Mouse (Mus musculus): ENCODE measurements at regions not wholly inside any gene's neighbourhood (a gene's known extent, or its start where the extent isn't known, plus 50 kb on each side); places are given as distances from the start of the nearest gene placed in this dataset.

GRCm38 (mm10) chr15:36928678-36929077 lies 78.9 kb downstream of the Zfp706 start:
- WGBS: 87% methylated on average over 4 of the region's 4 CpGs
- TF ChIP-seq POLR2A (IDR thresholded peaks at IDR 0.05; ENCODE audit: borderline replicate concordance, control insufficient read depth, low read depth, low read length): no peak
- TF ChIP-seq CTCF (IDR thresholded peaks at IDR 0.05; ENCODE audit: control insufficient read depth, insufficient read depth, low read length): no peak
- Histone ChIP-seq H3K4me3 (replicated peaks; ENCODE audit: control insufficient read depth, low read depth, low read length) (no peak overlapping the region), H3K4me1 (ENCODE audit: control insufficient read depth, insufficient read depth, low read length) (peaks cover 4% of the 10 kb centered on the region), H3K27ac (ENCODE audit: control insufficient read depth, insufficient read depth, low read depth, low read length, poor library complexity) (no peak overlapping the region)

- Histone ChIP-seq H3K4me1 (ENCODE audit: control insufficient read depth, insufficient read depth, low read length) (peaks cover 2% of the 10 kb centered on the region), H3K4me3 (replicated peaks; ENCODE audit: control insufficient read depth, low read depth, low read length) (no peak overlapping the region), H3K27ac (ENCODE audit: control insufficient read depth, insufficient read depth, low read depth, low read length, poor library complexity) (no peak overlapping the region)
- TF ChIP-seq POLR2A (IDR thresholded peaks at IDR 0.05; ENCODE audit: borderline replicate concordance, control insufficient read depth, low read depth, low read length) (no peak), CTCF (IDR thresholded peaks at IDR 0.05; ENCODE audit: control insufficient read depth, insufficient read depth, low read length) (no peak)
- 70% methylated on average over 5 of the region's 5 CpGs for WGBS
Observed at GRCm38 (mm10) chr15:36927436-36927835, 80.1 kb downstream of the Zfp706 start.

GRCm38 (mm10) chr15:36924171-36924570 lies 83.4 kb downstream of the Zfp706 start:
- Histone ChIP-seq H3K4me3 (replicated peaks; ENCODE audit: control insufficient read depth, low read depth, low read length) (no peak overlapping the region), H3K27ac (ENCODE audit: control insufficient read depth, insufficient read depth, low read depth, low read length, poor library complexity) (no peak overlapping the region), H3K4me1 (ENCODE audit: control insufficient read depth, insufficient read depth, low read length) (no peaks in the 10 kb centered on the region)
- WGBS: 79% methylated on average over 6 of the region's 6 CpGs
- TF ChIP-seq CTCF (IDR thresholded peaks at IDR 0.05; ENCODE audit: control insufficient read depth, insufficient read depth, low read length): no peak
- TF ChIP-seq POLR2A (IDR thresholded peaks at IDR 0.05; ENCODE audit: borderline replicate concordance, control insufficient read depth, low read depth, low read length): no peak

GRCm38 (mm10) chr15:36921384-36921783 lies 86.2 kb downstream of the Zfp706 start:
- TF ChIP-seq CTCF (IDR thresholded peaks at IDR 0.05; ENCODE audit: control insufficient read depth, insufficient read depth, low read length) (no peak), POLR2A (IDR thresholded peaks at IDR 0.05; ENCODE audit: borderline replicate concordance, control insufficient read depth, low read depth, low read length) (no peak)
- 29% methylated on average over 3 of the region's 3 CpGs for WGBS

GRCm38 (mm10) chr15:36920886-36921285 lies 86.7 kb downstream of the Zfp706 start:
- TF ChIP-seq CTCF (IDR thresholded peaks at IDR 0.05; ENCODE audit: control insufficient read depth, insufficient read depth, low read length): no peak
- TF ChIP-seq POLR2A (IDR thresholded peaks at IDR 0.05; ENCODE audit: borderline replicate concordance, control insufficient read depth, low read depth, low read length): no peak
- no peaks in the 10 kb centered on the region for H3K4me1 ChIP-seq (ENCODE audit: control insufficient read depth, insufficient read depth, low read length)
- H3K4me3 ChIP-seq (replicated peaks; ENCODE audit: control insufficient read depth, low read depth, low read length): no peak overlapping the region
- H3K27ac ChIP-seq (ENCODE audit: control insufficient read depth, insufficient read depth, low read depth, low read length, poor library complexity): no peak overlapping the region

More at GRCm38 (mm10) chr15:36921384-36921783, 86.2 kb downstream of the Zfp706 start:
- no peaks in the 10 kb centered on the region for H3K4me1 ChIP-seq (ENCODE audit: control insufficient read depth, insufficient read depth, low read length)
- H3K4me3 ChIP-seq (replicated peaks; ENCODE audit: control insufficient read depth, low read depth, low read length): no peak overlapping the region
- H3K27ac ChIP-seq (ENCODE audit: control insufficient read depth, insufficient read depth, low read depth, low read length, poor library complexity): no peak overlapping the region

- H3K4me1 ChIP-seq (ENCODE audit: control insufficient read depth, insufficient read depth, low read length): no peaks in the 10 kb centered on the region
- WGBS: 84% methylated on average over 5 of the region's 5 CpGs
- H3K4me3 ChIP-seq (replicated peaks; ENCODE audit: control insufficient read depth, low read depth, low read length): no peak overlapping the region
- H3K27ac ChIP-seq (ENCODE audit: control insufficient read depth, insufficient read depth, low read depth, low read length, poor library complexity): no peak overlapping the region
- TF ChIP-seq POLR2A (IDR thresholded peaks at IDR 0.05; ENCODE audit: borderline replicate concordance, control insufficient read depth, low read depth, low read length): no peak
Observed at GRCm38 (mm10) chr15:36919704-36920103, 87.9 kb downstream of the Zfp706 start.

- Histone ChIP-seq H3K4me3 (replicated peaks; ENCODE audit: control insufficient read depth, low read depth, low read length) (no peak overlapping the region), H3K4me1 (ENCODE audit: control insufficient read depth, insufficient read depth, low read length) (no peaks in the 10 kb centered on the region), H3K27ac (ENCODE audit: control insufficient read depth, insufficient read depth, low read depth, low read length, poor library complexity) (no peak overlapping the region)
- 90% methylated on average over 4 of the region's 4 CpGs for WGBS
- TF ChIP-seq CTCF (IDR thresholded peaks at IDR 0.05; ENCODE audit: control insufficient read depth, insufficient read depth, low read length): no peak
- no peak for TF ChIP-seq POLR2A (IDR thresholded peaks at IDR 0.05; ENCODE audit: borderline replicate concordance, control insufficient read depth, low read depth, low read length)
Observed at GRCm38 (mm10) chr15:36919209-36919608, 88.4 kb downstream of the Zfp706 start.

- Histone ChIP-seq H3K4me1 (ENCODE audit: control insufficient read depth, insufficient read depth, low read length) (no peaks in the 10 kb centered on the region), H3K4me3 (replicated peaks; ENCODE audit: control insufficient read depth, low read depth, low read length) (no peak overlapping the region), H3K27ac (ENCODE audit: control insufficient read depth, insufficient read depth, low read depth, low read length, poor library complexity) (no peak overlapping the region)
- TF ChIP-seq POLR2A (IDR thresholded peaks at IDR 0.05; ENCODE audit: borderline replicate concordance, control insufficient read depth, low read depth, low read length) (no peak), CTCF (IDR thresholded peaks at IDR 0.05; ENCODE audit: control insufficient read depth, insufficient read depth, low read length) (no peak)
- 35% methylated on average over 4 of the region's 4 CpGs for WGBS
Observed at GRCm38 (mm10) chr15:36916998-36917397, 90.6 kb downstream of the Zfp706 start.

Data from bone marrow, adult 2 months (tissue).